Mouse (Mus musculus): ENCODE data around the gene Plac8.

- TF ChIP-seq CTCF (IDR thresholded peaks at IDR 0.05; ENCODE audit: low read depth), result no peak; the same call in 1 of the 2 replicates
- TF ChIP-seq EP300 (IDR thresholded peaks at IDR 0.05; ENCODE audit: low read depth), result no peak
Observed at GRCm38 (mm10) chr5:100526164-100526563, 45.9 kb downstream of the Plac8 start.

Data from heart, postnatal 0 days (tissue).